Mouse (Mus musculus): Measurements from ENCODE around the gene Ahnak. TPM values are rescaled to one million over a fixed set of nuclear protein-coding genes. Genes with fewer than 3 reads are reported as not detected.
A peak's percentile ranks its signal among the peaks of the same experiment; 100 is the strongest.

The Ahnak gene
- polyA plus RNA-seq, 1 experiment from 2014 or later, result 3.7 TPM

- DNase-seq (ENCODE audit: low spot score), result no peak
- Histone ChIP-seq H3K27ac (ENCODE audit: low read depth, low read length) (no peak overlapping the region), H3K4me3 (ENCODE audit: low read depth, low read length) (no peak overlapping the region), H3K4me1 (replicated peaks; ENCODE audit: control insufficient read depth, insufficient read depth, low read length) (peaks cover 10% of the 10 kb centered on the region; the same call in 1 of the 2 replicates), H3K9ac (ENCODE audit: low read depth, low read length) (no peak overlapping the region), H3K27me3 (replicated peaks; ENCODE audit: control insufficient read depth, insufficient read depth, low read length) (no peaks in the 10 kb centered on the region), H3K36me3 (ENCODE audit: control insufficient read depth, insufficient read depth, low read length) (no peaks in the 10 kb centered on the region), H3K4me2 (no peak overlapping the region), H3K9me3 (ENCODE audit: control insufficient read depth, low read length) (no peaks in the 10 kb centered on the region)
- 61% methylated on average over 4 of the region's 4 CpGs for WGBS
- no peak for ATAC-seq (replicated peaks; ENCODE audit: low FRiP score)
These were observed 50.2 kb downstream of the Ahnak start for GRCm38 (mm10) chr19:9039266-9039665.

GRCm38 (mm10) chr19:9039928-9040327, 50.8 kb downstream of the Ahnak start:
- H3K27ac ChIP-seq (ENCODE audit: low read depth, low read length), result no peak overlapping the region
- H3K9ac ChIP-seq (ENCODE audit: low read depth, low read length), result no peak overlapping the region
- peaks cover 17% of the 10 kb centered on the region for H3K4me1 ChIP-seq (replicated peaks; ENCODE audit: control insufficient read depth, insufficient read depth, low read length)
- H3K36me3 ChIP-seq (ENCODE audit: control insufficient read depth, insufficient read depth, low read length), result no peaks in the 10 kb centered on the region
- H3K27me3 ChIP-seq (replicated peaks; ENCODE audit: control insufficient read depth, insufficient read depth, low read length), result no peaks in the 10 kb centered on the region
- no peak overlapping the region for H3K4me2 ChIP-seq
- DNase-seq (ENCODE audit: low spot score) (no peak), ATAC-seq (replicated peaks; ENCODE audit: low FRiP score) (no peak)
- no peak overlapping the region for H3K4me3 ChIP-seq (ENCODE audit: low read depth, low read length)
- 54% methylated on average over 7 of the region's 7 CpGs for WGBS
- H3K9me3 ChIP-seq (ENCODE audit: control insufficient read depth, low read length), result no peaks in the 10 kb centered on the region

- ATAC-seq (replicated peaks; ENCODE audit: low FRiP score) (no peak), DNase-seq (ENCODE audit: low spot score) (no peak)
- 83% methylated on average over 6 of the region's 6 CpGs for WGBS
- peaks cover 17% of the 10 kb centered on the region for H3K4me1 ChIP-seq (replicated peaks; ENCODE audit: control insufficient read depth, insufficient read depth, low read length)
- H3K36me3 ChIP-seq (ENCODE audit: control insufficient read depth, insufficient read depth, low read length), result no peaks in the 10 kb centered on the region
- no peaks in the 10 kb centered on the region for H3K9me3 ChIP-seq (ENCODE audit: control insufficient read depth, low read length)
- H3K27me3 ChIP-seq (replicated peaks; ENCODE audit: control insufficient read depth, insufficient read depth, low read length), result no peaks in the 10 kb centered on the region
- H3K27ac ChIP-seq (ENCODE audit: low read depth, low read length), result no peak overlapping the region
- H3K9ac ChIP-seq (ENCODE audit: low read depth, low read length), result no peak overlapping the region
- H3K4me2 ChIP-seq, result no peak overlapping the region
- no peak overlapping the region for H3K4me3 ChIP-seq (ENCODE audit: low read depth, low read length)
These were observed 51.6 kb downstream of the Ahnak start for GRCm38 (mm10) chr19:9040649-9041048.

- Histone ChIP-seq H3K27me3 (replicated peaks; ENCODE audit: control insufficient read depth, insufficient read depth, low read length) (no peaks in the 10 kb centered on the region), H3K4me3 (ENCODE audit: low read depth, low read length) (no peak overlapping the region), H3K9me3 (ENCODE audit: control insufficient read depth, low read length) (no peaks in the 10 kb centered on the region), H3K36me3 (ENCODE audit: control insufficient read depth, insufficient read depth, low read length) (no peaks in the 10 kb centered on the region), H3K4me1 (replicated peaks; ENCODE audit: control insufficient read depth, insufficient read depth, low read length) (peaks cover 17% of the 10 kb centered on the region), H3K9ac (ENCODE audit: low read depth, low read length) (no peak overlapping the region), H3K27ac (ENCODE audit: low read depth, low read length) (no peak overlapping the region), H3K4me2 (no peak overlapping the region)
- DNase-seq (ENCODE audit: low spot score) (no peak), ATAC-seq (replicated peaks; ENCODE audit: low FRiP score) (no peak)
These were observed 52.0 kb downstream of the Ahnak start for GRCm38 (mm10) chr19:9041074-9041473.

GRCm38 (mm10) chr19:9043123-9043522, 54.0 kb downstream of the Ahnak start:
- Histone ChIP-seq H3K27ac (ENCODE audit: low read depth, low read length) (no peak overlapping the region), H3K4me2 (no peak overlapping the region), H3K36me3 (ENCODE audit: control insufficient read depth, insufficient read depth, low read length) (no peaks in the 10 kb centered on the region), H3K4me3 (ENCODE audit: low read depth, low read length) (no peak overlapping the region), H3K9ac (ENCODE audit: low read depth, low read length) (no peak overlapping the region), H3K27me3 (replicated peaks; ENCODE audit: control insufficient read depth, insufficient read depth, low read length) (no peaks in the 10 kb centered on the region), H3K9me3 (ENCODE audit: control insufficient read depth, low read length) (no peaks in the 10 kb centered on the region), H3K4me1 (replicated peaks; ENCODE audit: control insufficient read depth, insufficient read depth, low read length) (peaks cover 23% of the 10 kb centered on the region)
- WGBS, result 84% methylated on average over 1 of the region's 1 CpGs
- DNase-seq (ENCODE audit: low spot score), result no peak
- no peak for ATAC-seq (replicated peaks; ENCODE audit: low FRiP score)

GRCm38 (mm10) chr19:9044291-9044690, 55.2 kb downstream of the Ahnak start:
- ATAC-seq (replicated peaks; ENCODE audit: low FRiP score), result peak; percentile 82
- no peaks in the 10 kb centered on the region for H3K27me3 ChIP-seq (replicated peaks; ENCODE audit: control insufficient read depth, insufficient read depth, low read length)

GRCm38 (mm10) chr19:9047207-9047945, 58.3 kb downstream of the Ahnak start:
- no peak overlapping the region for H3K4me3 ChIP-seq (ENCODE audit: low read depth, low read length)
- H3K4me1 ChIP-seq (replicated peaks; ENCODE audit: control insufficient read depth, insufficient read depth, low read length), result peaks cover 32% of the 10 kb centered on the region
- peaks cover 5% of the 10 kb centered on the region for H3K9me3 ChIP-seq (ENCODE audit: control insufficient read depth, low read length)
- H3K4me2 ChIP-seq, result no peak overlapping the region
- ATAC-seq (replicated peaks; ENCODE audit: low FRiP score) (no peak), DNase-seq (ENCODE audit: low spot score) (no peak)
- H3K27me3 ChIP-seq (replicated peaks; ENCODE audit: control insufficient read depth, insufficient read depth, low read length), result no peaks in the 10 kb centered on the region
- no peak overlapping the region for H3K9ac ChIP-seq (ENCODE audit: low read depth, low read length)
- 71% methylated on average over 7 of the region's 7 CpGs for WGBS
- H3K36me3 ChIP-seq (ENCODE audit: control insufficient read depth, insufficient read depth, low read length), result no peaks in the 10 kb centered on the region
- H3K27ac ChIP-seq (ENCODE audit: low read depth, low read length), result no peak overlapping the region

More at GRCm38 (mm10) chr19:9044291-9044690, 55.2 kb downstream of the Ahnak start:
- H3K9ac ChIP-seq (ENCODE audit: low read depth, low read length), result no peak overlapping the region
- no peak overlapping the region for H3K4me3 ChIP-seq (ENCODE audit: low read depth, low read length)
- H3K9me3 ChIP-seq (ENCODE audit: control insufficient read depth, low read length), result peaks cover 3% of the 10 kb centered on the region
- no peaks in the 10 kb centered on the region for H3K36me3 ChIP-seq (ENCODE audit: control insufficient read depth, insufficient read depth, low read length)
- WGBS, result 49% methylated on average over 4 of the region's 4 CpGs
- peaks cover 23% of the 10 kb centered on the region for H3K4me1 ChIP-seq (replicated peaks; ENCODE audit: control insufficient read depth, insufficient read depth, low read length)
- no peak for DNase-seq (ENCODE audit: low spot score)
- peak overlapping the region; percentile 25; the same call in 1 of the 2 replicates for H3K4me2 ChIP-seq
- no peak overlapping the region for H3K27ac ChIP-seq (ENCODE audit: low read depth, low read length)

GRCm38 (mm10) chr19:9047946-9048387, 58.9 kb downstream of the Ahnak start:
- H3K36me3 ChIP-seq (ENCODE audit: control insufficient read depth, insufficient read depth, low read length), result no peaks in the 10 kb centered on the region
- H3K4me1 ChIP-seq (replicated peaks; ENCODE audit: control insufficient read depth, insufficient read depth, low read length), result peaks cover 38% of the 10 kb centered on the region
- H3K27ac ChIP-seq (ENCODE audit: low read depth, low read length), result no peak overlapping the region
- no peak overlapping the region for H3K4me2 ChIP-seq
- no peak overlapping the region for H3K4me3 ChIP-seq (ENCODE audit: low read depth, low read length)
- H3K9ac ChIP-seq (ENCODE audit: low read depth, low read length), result no peak overlapping the region
- H3K27me3 ChIP-seq (replicated peaks; ENCODE audit: control insufficient read depth, insufficient read depth, low read length), result no peaks in the 10 kb centered on the region
- WGBS, result 67% methylated on average over 1 of the region's 1 CpGs
- peaks cover 5% of the 10 kb centered on the region for H3K9me3 ChIP-seq (ENCODE audit: control insufficient read depth, low read length)
- DNase-seq (ENCODE audit: low spot score) (no peak), ATAC-seq (replicated peaks; ENCODE audit: low FRiP score) (no peak)
